Mouse (Mus musculus) large intestine, adult 2 months (tissue): ENCODE results near the gene Olfr1006. TPM values are rescaled to one million over a fixed set of nuclear protein-coding genes. Genes with fewer than 3 reads are reported as not detected.
"Not testable (repeated sequence)": the region's sequence is repeated elsewhere in the genome, so short reads cannot be mapped to it uniquely, and the experiment has no call there.

ENCODE experiments used
- DNase-seq: peaks from one replicate; pipeline ENCODE4 v3.0.0-alpha.2; 2012; ENCODE audit warnings: low read depth, low spot score
- WGBS: fragments of 180-500 bp; shearing (Covaris S2); methylation state at CpG from one replicate; pipeline ENCODE4 v1.1.7; 2018; 5-methylcytosine and 5-hydroxymethylcytosine counted together
- polyA plus RNA-seq: library from polyadenylated mRNA; depleted of rRNA; stranded (reverse); fragments of >200 nt; gene quantifications from 2 replicates; pipeline ENCODE4 v1.2.3, GENCODE M21; 2012; rRNA removed

Olfr1006 gene
- polyA plus RNA-seq, result not detected in 2 replicates

GRCm38 (mm10) chr2:85678667-85679066 lies at the start of gene Olfr1006:
Gene Olfr1006 (minus strand): TSS chr2:85678767.
- no peak for DNase-seq

- 9% methylated on average over 3 of the region's 3 CpGs for WGBS
- no peak for DNase-seq
These were observed 47.2 kb upstream of the Olfr1006 start for GRCm38 (mm10) chr2:85725793-85726192.

- WGBS, result 76% methylated on average over 1 of the region's 1 CpGs
- DNase-seq, result no peak
These were observed 36.6 kb upstream of the Olfr1006 start, which contains the start of gene Olfr1009 for GRCm38 (mm10) chr2:85715119-85715518. Gene Olfr1009 (plus strand): TSS chr2:85715419.

DNA sequence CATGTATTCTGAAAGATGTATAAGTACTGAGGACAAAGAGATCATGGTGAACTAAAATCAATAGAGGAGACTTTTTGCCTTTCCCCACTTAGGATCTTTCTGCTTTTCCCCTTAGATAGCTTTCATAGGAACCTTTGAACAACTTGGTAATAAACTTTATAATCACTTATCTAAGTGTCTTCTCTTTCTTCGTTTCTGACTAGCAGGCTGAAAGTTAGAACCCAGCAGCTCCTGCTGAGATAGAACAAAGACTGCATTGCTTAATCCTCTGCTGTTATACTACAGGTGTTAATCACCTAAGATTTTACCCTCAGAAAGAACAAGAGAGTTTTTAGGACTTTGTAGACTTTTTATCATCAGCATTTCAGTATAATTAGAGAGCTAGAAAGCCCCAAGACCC lies 32.6 kb upstream of the Olfr1006 start:
- no peak for DNase-seq
- 7% methylated on average over 1 of the region's 1 CpGs for WGBS

DNA sequence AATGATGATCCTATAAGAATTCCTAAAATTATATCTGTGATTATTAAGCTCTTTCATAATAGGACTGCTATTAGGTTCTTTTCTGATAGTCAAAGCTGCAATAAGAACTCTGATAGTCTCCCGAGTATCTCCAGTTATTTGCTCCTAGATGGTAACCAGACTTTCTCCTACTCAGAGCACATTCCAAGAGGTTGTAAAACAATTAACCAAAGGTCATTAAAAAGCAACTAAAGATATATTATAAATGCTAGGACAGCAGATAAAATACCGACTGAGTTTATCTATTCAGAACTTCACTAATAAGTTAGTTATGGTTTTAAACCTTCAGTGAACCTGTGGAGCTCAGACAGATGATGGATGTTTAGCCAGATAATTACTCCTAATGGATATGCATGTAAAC lies 32.1 kb upstream of the Olfr1006 start:
- DNase-seq, result not testable (repeated sequence)
- 6% methylated on average over 2 of the region's 2 CpGs for WGBS

DNA sequence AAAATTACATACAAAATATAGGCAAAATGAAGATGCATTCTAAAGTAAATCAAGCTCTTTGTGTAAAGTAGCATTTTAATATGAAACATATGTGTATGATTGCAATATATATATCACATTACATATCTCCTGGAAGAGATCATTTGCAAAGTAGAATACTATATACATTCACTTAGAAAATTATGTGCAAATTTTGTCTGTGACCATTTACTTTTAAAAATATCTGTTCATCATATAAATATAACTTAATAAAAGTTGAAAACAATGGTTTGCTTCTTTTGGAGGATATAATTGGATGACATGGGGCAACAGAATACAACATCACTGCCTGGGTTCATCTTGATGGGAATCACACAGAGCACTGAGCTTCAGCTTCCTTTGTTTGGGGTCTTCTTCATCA lies 10.6 kb upstream of the Olfr1006 start, which contains the start of gene Olfr1008:
TSS of gene Olfr1008 (plus strand) at position 301 of the 400 bp plus-strand sequence.
- DNase-seq, result no peak

GRCm38 (mm10) chr2:85664355-85664754 lies 14.2 kb downstream of the Olfr1006 start, which contains the start of gene Olfr154:
Gene Olfr154 (minus strand): TSS chr2:85664455.
- not testable (repeated sequence) for DNase-seq

DNA sequence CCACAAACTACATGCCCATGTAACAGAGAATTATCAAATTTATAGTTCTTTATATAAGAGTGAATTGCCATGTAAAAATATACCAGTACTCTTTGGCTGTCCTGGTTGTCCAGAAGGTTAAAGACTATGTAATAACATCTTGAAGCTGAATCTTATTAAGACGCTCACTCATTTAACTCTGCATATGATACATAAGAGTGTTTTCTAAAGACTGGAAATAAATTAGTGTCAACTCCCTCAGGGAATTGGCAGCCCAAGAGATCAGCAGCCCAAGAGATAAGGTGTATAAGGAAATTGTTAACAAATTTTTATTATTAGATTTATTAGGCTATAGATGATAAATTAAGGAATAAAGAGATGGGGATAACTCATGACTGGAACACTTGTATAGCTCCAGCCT lies 28.0 kb downstream of the Olfr1006 start, which contains the start of gene Olfr1002:
TSS of gene Olfr1002 (minus strand) at position 101 of the 400 bp plus-strand sequence.
- 84% methylated on average over 1 of the region's 1 CpGs for WGBS
- no peak for DNase-seq

Other genes starting within 250 kb of the Olfr1006 start
- gene Olfr994, start 242.3 kb downstream of the Olfr1006 start, polyA plus RNA-seq, result not detected in 2 replicates
- not detected in 2 replicates for gene Olfr995, start 235.1 kb downstream of the Olfr1006 start, polyA plus RNA-seq
- not detected in 2 replicates for gene 4833423E24Rik, start 159.7 kb downstream of the Olfr1006 start, polyA plus RNA-seq
- gene Olfr996, start 99.6 kb downstream of the Olfr1006 start, polyA plus RNA-seq, result not detected in 2 replicates
- not detected in 2 replicates for gene Olfr998, start 89.8 kb downstream of the Olfr1006 start, polyA plus RNA-seq
- gene Olfr1000, start 66.9 kb downstream of the Olfr1006 start, polyA plus RNA-seq, result not detected in 2 replicates
- not detected in 2 replicates for gene Olfr1002, start 28.1 kb downstream of the Olfr1006 start, polyA plus RNA-seq
- gene Olfr154, start 14.3 kb downstream of the Olfr1006 start, polyA plus RNA-seq, result not detected in 2 replicates
- gene Olfr1008, start 10.7 kb upstream of the Olfr1006 start, polyA plus RNA-seq, result not detected in 2 replicates
- not detected in 2 replicates for gene Olfr1009, start 36.7 kb upstream of the Olfr1006 start, polyA plus RNA-seq
- gene Olfr1012, start 84.0 kb upstream of the Olfr1006 start, polyA plus RNA-seq, result not detected in 2 replicates
- gene Olfr1013, start 88.3 kb upstream of the Olfr1006 start, polyA plus RNA-seq, result not detected in 2 replicates
- not detected in 2 replicates for gene Olfr1014, start 93.9 kb upstream of the Olfr1006 start, polyA plus RNA-seq
- gene Olfr1015, start 103.2 kb upstream of the Olfr1006 start, polyA plus RNA-seq, result not detected in 2 replicates
- not detected in 2 replicates for gene Olfr1016, start 123.8 kb upstream of the Olfr1006 start, polyA plus RNA-seq
- not detected in 2 replicates for gene Olfr1018, start 139.7 kb upstream of the Olfr1006 start, polyA plus RNA-seq
- not detected in 2 replicates for gene Olfr1019, start 166.7 kb upstream of the Olfr1006 start, polyA plus RNA-seq
- not detected in 2 replicates for gene Olfr1020, start 168.3 kb upstream of the Olfr1006 start, polyA plus RNA-seq
- not detected in 2 replicates for gene Olfr1022, start 189.8 kb upstream of the Olfr1006 start, polyA plus RNA-seq
- gene Olfr1023, start 206.9 kb upstream of the Olfr1006 start, polyA plus RNA-seq, result not detected in 2 replicates
- not detected in 2 replicates for gene Olfr1024, start 226.3 kb upstream of the Olfr1006 start, polyA plus RNA-seq
- not detected in 2 replicates for gene Olfr1025-ps1, start 236.4 kb upstream of the Olfr1006 start, polyA plus RNA-seq
- gene Olfr1026, start 242.8 kb upstream of the Olfr1006 start, polyA plus RNA-seq, result not detected in 2 replicates